Mouse (Mus musculus) lung, postnatal 0 days (tissue): Measurements from ENCODE around the gene Adgrb3. TPM values are rescaled to one million over a fixed set of nuclear protein-coding genes. Genes with fewer than 3 reads are reported as not detected.

Experiments used
- ATAC-seq: fragments of 200-750 bp; cut with Nextera tagmentation; 2 replicates; pipeline ENCODE4 v1.8.0; 2017; ENCODE audit warnings: moderate library complexity
- DNase-seq: peaks from one replicate; pipeline ENCODE4 v3.0.0-alpha.2; 2016; ENCODE audit warnings: low spot score
- H3K27ac ChIP-seq: fragments of 300-500 bp; sonication (generic); 2 replicates; pipeline ENCODE4 v1.5.1; 2014; ENCODE audit warnings: antibody characterized with exemption, mild to moderate bottlenecking, low read length, mixed read lengths
- H3K27me3 ChIP-seq: fragments of 300-500 bp; sonication (generic); replicated peaks from 2 replicates; pipeline ENCODE4 v1.6.1; 2014; ENCODE audit warnings: low read length, mixed read lengths; ENCODE audit not compliant: insufficient read depth
- H3K36me3 ChIP-seq: fragments of 300-500 bp; sonication (generic); 2 replicates; pipeline ENCODE4 v1.6.1; 2014; ENCODE audit warnings: low read length, mixed read lengths; ENCODE audit not compliant: insufficient read depth
- H3K4me1 ChIP-seq: fragments of 300-500 bp; sonication (generic); 2 replicates; pipeline ENCODE4 v1.6.1; 2014; ENCODE audit warnings: antibody characterized with exemption, low read depth, low read length, mixed read lengths; ENCODE audit not compliant: insufficient read depth
- H3K4me2 ChIP-seq: fragments of 300-500 bp; sonication (generic); replicated peaks from 2 replicates; pipeline ENCODE4 v1.6.1; 2014; ENCODE audit warnings: low read depth, mild to moderate bottlenecking, low read length, moderate library complexity, mixed read lengths
- H3K4me3 ChIP-seq: fragments of 300-500 bp; sonication (generic); 2 replicates; pipeline ENCODE4 v1.5.1; 2014; ENCODE audit warnings: low read depth, low read length
- H3K9ac ChIP-seq: fragments of 300-500 bp; sonication (generic); replicated peaks from 2 replicates; pipeline ENCODE4 v1.6.1; 2014; ENCODE audit warnings: low read depth, mild to moderate bottlenecking
- H3K9me3 ChIP-seq: fragments of 300-500 bp; sonication (generic); 2 replicates; pipeline ENCODE4 v1.6.1; 2016; ENCODE audit warnings: low read length, mixed read lengths
- CTCF ChIP-seq: IDR thresholded peaks from 2 replicates; pipeline ENCODE4 v1.5.1; 2016; ENCODE audit warnings: antibody characterized with exemption, mild to moderate bottlenecking
- EP300 ChIP-seq: IDR thresholded peaks from 2 replicates; pipeline ENCODE4 v1.6.1; 2016; ENCODE audit warnings: antibody characterized with exemption, mild to moderate bottlenecking, control low read depth
- WGBS: fragments of 180-500 bp; shearing (Covaris S2); extraction: QIAGEN DNeasy Blood & Tissue Kit; methylation state at CpG from one replicate; pipeline ENCODE4 v1.1.7; 2014; 5-methylcytosine and 5-hydroxymethylcytosine counted together
- polyA plus RNA-seq: library from polyadenylated mRNA; unstranded; fragments of >200 nt; fragmentation: Nextera tagmentation; extraction: Ambion mirVana; gene quantifications from 2 replicates; pipeline ENCODE4 v1.2.1, GENCODE M21; 2015

Adgrb3 gene
- polyA plus RNA-seq, 1 experiment from 2014 or later: 0.05 TPM

- WGBS: 66% methylated on average over 2 of the region's 2 CpGs
- H3K27ac ChIP-seq: no peak overlapping the region
- TF ChIP-seq EP300 (no peak), CTCF (no peak)
- no peak overlapping the region for H3K4me2 ChIP-seq
- H3K9ac ChIP-seq: no peak overlapping the region
- H3K4me1 ChIP-seq: no peaks in the 10 kb centered on the region
- no peaks in the 10 kb centered on the region for H3K27me3 ChIP-seq
- H3K9me3 ChIP-seq: no peaks in the 10 kb centered on the region
- H3K4me3 ChIP-seq: no peak overlapping the region
- no peaks in the 10 kb centered on the region for H3K36me3 ChIP-seq
- DNase-seq: no peak
- ATAC-seq: no peak
These were observed 465.3 kb downstream of the Adgrb3 start for GRCm38 (mm10) chr1:25364186-25364585.

- Histone ChIP-seq H3K36me3 (no peaks in the 10 kb centered on the region), H3K27me3 (no peaks in the 10 kb centered on the region), H3K9ac (no peak overlapping the region), H3K4me2 (no peak overlapping the region), H3K27ac (no peak overlapping the region), H3K4me1 (no peaks in the 10 kb centered on the region), H3K4me3 (no peak overlapping the region), H3K9me3 (no peaks in the 10 kb centered on the region)
- ATAC-seq (no peak), DNase-seq (no peak)
- TF ChIP-seq CTCF (no peak), EP300 (no peak)
- 78% methylated on average over 4 of the region's 4 CpGs for WGBS
These were observed 471.0 kb downstream of the Adgrb3 start for GRCm38 (mm10) chr1:25358554-25358953.

DNA sequence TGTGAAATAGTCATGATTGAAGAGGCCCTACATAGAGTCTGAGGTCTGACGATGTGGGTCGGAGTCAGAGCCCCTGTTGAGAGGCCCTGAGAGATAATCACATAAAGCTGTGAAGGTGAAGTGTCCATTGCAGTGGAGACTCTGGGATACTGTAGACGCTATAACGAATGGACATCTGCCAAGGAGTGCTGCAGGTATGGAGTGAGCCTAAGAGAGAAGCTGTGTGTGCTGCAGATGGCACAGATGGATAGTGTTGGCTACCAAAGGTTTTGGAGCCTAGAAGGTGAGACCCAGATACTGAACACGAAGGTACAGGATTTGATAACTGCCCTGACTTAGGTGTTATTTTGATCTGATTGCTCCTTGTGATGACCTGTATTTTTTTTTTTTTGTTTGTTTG, 474.0 kb downstream of the Adgrb3 start:
- Histone ChIP-seq H3K36me3 (no peaks in the 10 kb centered on the region), H3K9me3 (no peaks in the 10 kb centered on the region), H3K27ac (no peak overlapping the region), H3K4me3 (no peak overlapping the region), H3K4me2 (no peak overlapping the region), H3K9ac (no peak overlapping the region), H3K4me1 (no peaks in the 10 kb centered on the region), H3K27me3 (no peaks in the 10 kb centered on the region)
- TF ChIP-seq EP300 (no peak), CTCF (no peak)
- WGBS: 82% methylated on average over 5 of the region's 5 CpGs
- DNase-seq: no peak
- ATAC-seq: no peak

DNA sequence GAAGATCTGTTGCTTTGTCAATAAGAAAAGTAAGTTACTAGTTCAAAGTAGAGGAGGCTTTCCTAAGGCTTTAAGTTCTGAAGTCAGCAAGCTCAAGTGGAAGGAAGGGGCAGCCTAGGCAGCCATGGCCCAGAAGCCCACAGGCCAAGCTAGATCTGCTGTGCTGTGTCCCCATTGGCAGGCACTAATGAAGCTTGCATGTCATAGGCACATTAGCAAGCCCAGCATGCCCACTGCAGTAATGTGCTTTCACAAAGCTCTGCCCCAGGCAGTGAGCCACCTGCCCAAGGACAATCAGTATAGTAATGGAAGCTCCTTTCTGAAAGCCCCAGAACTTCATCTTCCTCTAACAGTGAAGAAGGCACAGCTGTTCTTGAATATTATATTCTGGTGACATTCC, 484.6 kb downstream of the Adgrb3 start:
- ATAC-seq (no peak), DNase-seq (no peak)
- H3K4me3 ChIP-seq: no peak overlapping the region
- TF ChIP-seq CTCF (no peak), EP300 (no peak)
- no peaks in the 10 kb centered on the region for H3K4me1 ChIP-seq
- no peaks in the 10 kb centered on the region for H3K27me3 ChIP-seq
- H3K36me3 ChIP-seq: no peaks in the 10 kb centered on the region
- H3K27ac ChIP-seq: no peak overlapping the region
- no peak overlapping the region for H3K9ac ChIP-seq
- no peak overlapping the region for H3K4me2 ChIP-seq
- no peaks in the 10 kb centered on the region for H3K9me3 ChIP-seq

DNA sequence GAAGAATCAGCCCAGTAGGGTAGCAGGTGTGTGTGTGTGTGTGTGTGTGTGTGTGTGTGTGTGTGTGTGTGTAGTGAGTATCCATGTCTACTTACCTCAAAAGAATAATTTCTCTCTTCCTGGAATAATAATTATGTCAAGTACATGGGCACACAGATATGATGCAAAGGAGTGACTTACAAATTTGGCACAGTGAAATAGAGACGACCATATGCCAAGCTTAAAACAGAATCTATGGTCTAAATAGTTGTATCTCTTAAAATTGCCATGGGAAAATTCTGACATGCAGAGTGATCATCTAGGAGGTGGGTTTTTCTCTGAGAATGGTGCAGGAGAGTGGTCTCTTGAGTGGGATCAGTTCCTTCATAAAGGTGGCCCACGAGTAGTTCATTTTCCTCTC, 504.1 kb downstream of the Adgrb3 start:
- TF ChIP-seq CTCF (no peak), EP300 (no peak)
- Histone ChIP-seq H3K27me3 (no peaks in the 10 kb centered on the region), H3K4me1 (no peaks in the 10 kb centered on the region), H3K9ac (no peak overlapping the region), H3K27ac (no peak overlapping the region), H3K36me3 (no peaks in the 10 kb centered on the region), H3K4me3 (no peak overlapping the region), H3K9me3 (no peaks in the 10 kb centered on the region), H3K4me2 (no peak overlapping the region)
- DNase-seq: no peak
- no peak for ATAC-seq
- WGBS: 80% methylated on average over 2 of the region's 2 CpGs

GRCm38 (mm10) chr1:25317142-25317541, 512.4 kb downstream of the Adgrb3 start:
- H3K9me3 ChIP-seq: no peaks in the 10 kb centered on the region
- ATAC-seq: no peak

GRCm38 (mm10) chr1:25312344-25312743, 517.2 kb downstream of the Adgrb3 start:
- no peak overlapping the region for H3K9ac ChIP-seq
- TF ChIP-seq CTCF: no peak
- TF ChIP-seq EP300: no peak
- no peaks in the 10 kb centered on the region for H3K4me1 ChIP-seq
- ATAC-seq (no peak), DNase-seq (no peak)
- H3K9me3 ChIP-seq: no peaks in the 10 kb centered on the region
- no peaks in the 10 kb centered on the region for H3K27me3 ChIP-seq
- no peak overlapping the region for H3K4me2 ChIP-seq
- WGBS: 80% methylated on average over 2 of the region's 2 CpGs
- H3K27ac ChIP-seq: no peak overlapping the region
- H3K36me3 ChIP-seq: no peaks in the 10 kb centered on the region
- H3K4me3 ChIP-seq: no peak overlapping the region

More at GRCm38 (mm10) chr1:25317142-25317541, 512.4 kb downstream of the Adgrb3 start:
- Histone ChIP-seq H3K27me3 (no peaks in the 10 kb centered on the region), H3K4me1 (no peaks in the 10 kb centered on the region), H3K4me2 (no peak overlapping the region), H3K4me3 (no peak overlapping the region), H3K36me3 (no peaks in the 10 kb centered on the region), H3K27ac (no peak overlapping the region), H3K9ac (no peak overlapping the region)
- DNase-seq: no peak
- TF ChIP-seq EP300 (no peak), CTCF (no peak)
